Mouse (Mus musculus): ENCODE measurements around the gene Ear6. TPM values are rescaled to one million over a fixed set of nuclear protein-coding genes. Genes with fewer than 3 reads are reported as not detected.
"Not testable (repeated sequence)": the region's sequence is repeated elsewhere in the genome, so short reads cannot be mapped to it uniquely, and the experiment has no call there.

The Ear6 gene
- polyA plus RNA-seq (2014; fragmentation: Nextera tagmentation; extraction: Ambion mirVana), result not detected in 2 replicates

DNA sequence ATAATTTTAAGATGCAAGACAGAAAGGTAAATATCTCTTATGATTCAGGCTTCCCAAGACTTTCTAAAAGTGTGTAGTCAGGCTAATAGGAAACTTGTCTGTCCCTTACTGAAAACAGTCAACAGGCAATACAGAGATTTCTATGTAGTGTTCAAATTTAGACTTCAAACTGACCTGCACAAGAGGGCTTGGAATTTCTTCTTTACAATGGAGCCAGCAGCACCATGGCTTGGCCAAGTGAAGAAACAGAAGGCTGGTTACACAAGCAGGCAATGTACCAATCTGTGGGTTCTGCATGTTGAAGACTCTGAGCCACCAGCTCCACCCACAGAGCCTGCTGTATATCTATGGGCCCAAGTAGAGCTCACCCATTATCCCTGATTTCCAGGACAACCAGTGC is at the start of gene Ear6:
Gene Ear6 (plus strand): TSS at position 301 of the 400 bp plus-strand sequence.
- H3K36me3 ChIP-seq (ENCODE audit: control insufficient read depth, insufficient read depth, low read length), result no peaks in the 10 kb centered on the region
- no peak for ATAC-seq (ENCODE audit: insufficient number of reproducible peaks, low FRiP score, low TSS enrichment, low read depth)

DNA sequence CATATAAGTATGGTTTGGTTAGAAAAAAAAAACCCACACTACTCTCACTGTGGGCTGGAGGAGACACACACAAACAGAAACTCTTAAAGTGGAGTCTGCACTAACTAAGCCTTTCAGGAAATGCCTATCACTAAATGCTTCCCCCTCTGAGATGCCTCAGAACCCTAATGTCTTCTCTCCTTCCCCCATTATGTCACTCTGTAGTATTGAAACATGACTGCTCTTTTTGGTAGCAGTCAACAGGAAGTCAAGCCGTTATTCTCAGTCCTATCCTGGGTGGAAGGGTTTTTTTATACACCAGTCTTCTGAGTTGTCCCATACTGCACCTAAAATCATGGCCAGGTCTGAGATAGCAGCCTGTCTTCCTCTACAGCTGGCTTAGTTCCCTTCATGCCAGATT is 26.9 kb upstream of the Ear6 start:
- 64% methylated on average over 1 of the region's 1 CpGs for WGBS
- Histone ChIP-seq H3K9me3 (ENCODE audit: control insufficient read depth, low read length) (no peaks in the 10 kb centered on the region), H3K36me3 (ENCODE audit: control insufficient read depth, insufficient read depth, low read length) (no peaks in the 10 kb centered on the region), H3K4me1 (ENCODE audit: control insufficient read depth, insufficient read depth, low read length) (no peaks in the 10 kb centered on the region), H3K27ac (replicated peaks; ENCODE audit: low read depth, low read length) (no peak overlapping the region), H3K4me3 (ENCODE audit: low read depth, low read length) (no peak overlapping the region), H3K9ac (ENCODE audit: low read length) (no peak overlapping the region), H3K4me2 (ENCODE audit: low read depth, severe bottlenecking) (no peak overlapping the region), H3K27me3 (ENCODE audit: control insufficient read depth, insufficient read depth, low read length) (no peaks in the 10 kb centered on the region)
- ATAC-seq (ENCODE audit: insufficient number of reproducible peaks, low FRiP score, low TSS enrichment, low read depth) (no peak), DNase-seq (ENCODE audit: low spot score) (no peak)

More for the DNA sequence above, at the start of gene Ear6:
- H3K9ac ChIP-seq (ENCODE audit: low read length), result no peak within 1 kb of the TSS
- DNase-seq (ENCODE audit: low spot score), result no peak
- no peak within 1 kb of the TSS for H3K4me2 ChIP-seq (ENCODE audit: low read depth, severe bottlenecking)
- H3K4me3 ChIP-seq (ENCODE audit: low read depth, low read length), result no peak within 1 kb of the TSS
- H3K27me3 ChIP-seq (ENCODE audit: control insufficient read depth, insufficient read depth, low read length), result no peaks in the 10 kb centered on the region
- H3K9me3 ChIP-seq (ENCODE audit: control insufficient read depth, low read length), result no peaks in the 10 kb centered on the region
- H3K4me1 ChIP-seq (ENCODE audit: control insufficient read depth, insufficient read depth, low read length), result no peaks in the 10 kb centered on the region
- no peak within 1 kb of the TSS for H3K27ac ChIP-seq (replicated peaks; ENCODE audit: low read depth, low read length)

DNA sequence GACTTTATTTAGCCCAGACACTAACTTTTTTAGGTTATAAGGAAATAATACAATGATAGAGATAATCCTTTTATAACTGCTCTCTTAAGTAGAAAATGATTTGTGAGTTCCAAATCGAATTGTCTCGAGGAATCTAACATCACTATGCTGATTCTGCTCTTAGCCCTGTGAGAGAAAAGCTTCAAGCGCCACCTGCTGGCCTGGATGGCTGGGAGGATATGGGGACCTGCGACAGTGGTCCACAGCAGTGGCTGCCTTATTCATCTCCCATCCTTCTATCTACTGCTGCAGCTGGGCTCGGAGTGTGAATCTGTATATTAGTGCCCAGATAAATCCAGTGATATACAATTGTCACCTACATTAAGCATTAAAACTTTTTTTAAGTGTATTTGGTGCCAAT is 25.7 kb upstream of the Ear6 start:
- DNase-seq (ENCODE audit: low spot score); ATAC-seq (ENCODE audit: insufficient number of reproducible peaks, low FRiP score, low TSS enrichment, low read depth); H3K4me2 ChIP-seq (ENCODE audit: low read depth, severe bottlenecking); H3K27me3 ChIP-seq (ENCODE audit: control insufficient read depth, insufficient read depth, low read length); H3K9me3 ChIP-seq (ENCODE audit: control insufficient read depth, low read length); H3K9ac ChIP-seq (ENCODE audit: low read length); H3K4me1 ChIP-seq (ENCODE audit: control insufficient read depth, insufficient read depth, low read length); H3K4me3 ChIP-seq (ENCODE audit: low read depth, low read length); H3K36me3 ChIP-seq (ENCODE audit: control insufficient read depth, insufficient read depth, low read length); H3K27ac ChIP-seq (replicated peaks; ENCODE audit: low read depth, low read length): not testable (repeated sequence)
- WGBS, result 32% methylated on average over 5 of the region's 5 CpGs

DNA sequence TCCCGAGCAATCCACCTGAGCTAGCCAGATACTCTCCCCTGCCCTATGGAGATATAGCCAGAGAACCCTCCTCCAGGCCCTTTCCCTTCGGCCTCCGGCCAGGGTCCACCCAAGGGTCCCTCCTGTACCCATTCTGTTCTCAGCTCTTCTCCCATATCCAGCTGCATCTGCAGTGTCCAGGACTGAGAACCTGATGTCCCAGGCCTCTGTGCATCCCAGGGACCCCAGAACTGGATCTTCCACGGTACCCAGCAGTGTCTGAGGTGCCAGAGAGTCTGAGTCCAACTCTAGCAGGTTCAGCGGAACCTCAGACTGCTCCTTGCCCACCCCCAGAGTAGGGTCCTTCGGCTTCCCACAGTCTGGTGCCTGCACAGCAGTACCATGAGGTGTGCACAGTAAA is 24.3 kb upstream of the Ear6 start:
- H3K27ac ChIP-seq (replicated peaks; ENCODE audit: low read depth, low read length), result no peak overlapping the region
- no peak overlapping the region for H3K4me2 ChIP-seq (ENCODE audit: low read depth, severe bottlenecking)
- H3K4me3 ChIP-seq (ENCODE audit: low read depth, low read length), result no peak overlapping the region
- H3K36me3 ChIP-seq (ENCODE audit: control insufficient read depth, insufficient read depth, low read length), result no peaks in the 10 kb centered on the region
- no peak overlapping the region for H3K9ac ChIP-seq (ENCODE audit: low read length)
- H3K9me3 ChIP-seq (ENCODE audit: control insufficient read depth, low read length), result no peaks in the 10 kb centered on the region
- WGBS, result 78% methylated on average over 6 of the region's 6 CpGs
- H3K4me1 ChIP-seq (ENCODE audit: control insufficient read depth, insufficient read depth, low read length), result no peaks in the 10 kb centered on the region
- DNase-seq (ENCODE audit: low spot score) (no peak), ATAC-seq (ENCODE audit: insufficient number of reproducible peaks, low FRiP score, low TSS enrichment, low read depth) (no peak)
- H3K27me3 ChIP-seq (ENCODE audit: control insufficient read depth, insufficient read depth, low read length), result no peaks in the 10 kb centered on the region

DNA sequence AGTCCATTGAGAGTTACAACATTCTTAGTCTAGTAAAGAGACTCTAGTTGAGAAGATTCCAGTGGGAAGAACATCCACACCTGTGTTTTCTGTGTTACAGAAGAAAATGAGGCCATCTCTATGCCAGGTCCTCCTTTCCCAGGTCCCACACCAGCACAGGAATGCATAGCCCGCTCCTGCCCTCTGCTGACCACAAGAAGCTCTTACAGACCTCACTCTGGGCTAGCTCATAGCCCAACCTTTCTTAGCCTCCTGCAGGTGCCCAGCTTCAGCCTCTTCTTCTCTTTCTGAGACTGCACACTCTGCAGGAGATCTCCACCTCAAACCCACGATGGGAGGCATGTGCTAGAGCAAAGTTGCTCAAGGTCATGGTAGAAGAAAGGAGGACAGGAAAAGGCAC is 15.0 kb upstream of the Ear6 start:
- not testable (repeated sequence) for H3K27me3 ChIP-seq (ENCODE audit: control insufficient read depth, insufficient read depth, low read length); H3K9me3 ChIP-seq (ENCODE audit: control insufficient read depth, low read length); H3K4me2 ChIP-seq (ENCODE audit: low read depth, severe bottlenecking); ATAC-seq (ENCODE audit: insufficient number of reproducible peaks, low FRiP score, low TSS enrichment, low read depth); H3K9ac ChIP-seq (ENCODE audit: low read length); DNase-seq (ENCODE audit: low spot score); H3K27ac ChIP-seq (replicated peaks; ENCODE audit: low read depth, low read length); H3K36me3 ChIP-seq (ENCODE audit: control insufficient read depth, insufficient read depth, low read length); H3K4me3 ChIP-seq (ENCODE audit: low read depth, low read length); H3K4me1 ChIP-seq (ENCODE audit: control insufficient read depth, insufficient read depth, low read length)
- WGBS, result 24% methylated on average over 2 of the region's 2 CpGs

DNA sequence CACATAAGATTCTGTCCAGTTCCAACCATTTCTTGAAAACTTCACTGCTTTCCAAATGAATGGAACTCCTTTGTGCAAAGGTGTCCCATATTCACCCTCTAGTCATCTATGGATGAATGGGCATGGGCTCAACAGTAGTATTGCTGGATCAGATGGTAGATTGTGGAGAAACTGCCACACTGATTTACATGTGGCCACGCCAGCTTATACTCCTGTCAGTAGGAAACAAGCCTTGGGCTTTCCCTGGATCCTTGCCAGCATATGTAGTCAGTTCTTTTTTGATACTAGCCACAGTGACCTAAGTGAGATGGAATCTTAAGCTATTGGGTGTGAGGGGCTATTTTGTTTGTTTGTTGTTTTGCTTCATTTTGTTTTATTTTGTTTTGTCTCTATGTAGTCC is 11.2 kb upstream of the Ear6 start:
- Histone ChIP-seq H3K4me2 (ENCODE audit: low read depth, severe bottlenecking) (no peak overlapping the region), H3K9me3 (ENCODE audit: control insufficient read depth, low read length) (no peaks in the 10 kb centered on the region), H3K27me3 (ENCODE audit: control insufficient read depth, insufficient read depth, low read length) (no peaks in the 10 kb centered on the region), H3K27ac (replicated peaks; ENCODE audit: low read depth, low read length) (no peak overlapping the region), H3K4me3 (ENCODE audit: low read depth, low read length) (no peak overlapping the region), H3K4me1 (ENCODE audit: control insufficient read depth, insufficient read depth, low read length) (no peaks in the 10 kb centered on the region), H3K36me3 (ENCODE audit: control insufficient read depth, insufficient read depth, low read length) (no peaks in the 10 kb centered on the region), H3K9ac (ENCODE audit: low read length) (no peak overlapping the region)
- ATAC-seq (ENCODE audit: insufficient number of reproducible peaks, low FRiP score, low TSS enrichment, low read depth), result no peak
- 77% methylated on average over 1 of the region's 1 CpGs for WGBS
- DNase-seq (ENCODE audit: low spot score), result no peak

DNA sequence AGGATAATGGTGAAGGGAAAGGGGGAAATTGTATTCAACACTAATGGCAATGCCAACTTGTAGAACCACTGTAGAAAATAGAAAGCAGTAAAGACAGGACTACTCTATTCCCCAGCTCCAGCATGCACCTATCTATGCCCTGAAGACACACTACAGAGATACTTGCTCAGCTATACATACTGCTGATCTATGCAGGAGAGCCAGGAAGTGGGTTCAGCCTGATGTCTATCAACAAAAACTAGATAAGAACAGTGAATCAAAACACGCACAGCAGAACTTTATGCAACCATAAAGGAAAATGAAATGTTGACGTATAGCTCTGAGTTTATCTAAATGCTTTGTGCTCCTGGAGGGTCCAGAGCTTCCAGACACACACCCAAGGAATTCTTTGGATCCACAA is 10.7 kb upstream of the Ear6 start:
- no peaks in the 10 kb centered on the region for H3K4me1 ChIP-seq (ENCODE audit: control insufficient read depth, insufficient read depth, low read length)
- H3K4me2 ChIP-seq (ENCODE audit: low read depth, severe bottlenecking), result no peak overlapping the region
- no peaks in the 10 kb centered on the region for H3K9me3 ChIP-seq (ENCODE audit: control insufficient read depth, low read length)
- H3K36me3 ChIP-seq (ENCODE audit: control insufficient read depth, insufficient read depth, low read length), result no peaks in the 10 kb centered on the region
- ATAC-seq (ENCODE audit: insufficient number of reproducible peaks, low FRiP score, low TSS enrichment, low read depth) (no peak), DNase-seq (ENCODE audit: low spot score) (no peak)
- no peak overlapping the region for H3K27ac ChIP-seq (replicated peaks; ENCODE audit: low read depth, low read length)
- 98% methylated on average over 2 of the region's 2 CpGs for WGBS
- no peak overlapping the region for H3K4me3 ChIP-seq (ENCODE audit: low read depth, low read length)
- H3K9ac ChIP-seq (ENCODE audit: low read length), result no peak overlapping the region
- H3K27me3 ChIP-seq (ENCODE audit: control insufficient read depth, insufficient read depth, low read length), result no peaks in the 10 kb centered on the region

DNA sequence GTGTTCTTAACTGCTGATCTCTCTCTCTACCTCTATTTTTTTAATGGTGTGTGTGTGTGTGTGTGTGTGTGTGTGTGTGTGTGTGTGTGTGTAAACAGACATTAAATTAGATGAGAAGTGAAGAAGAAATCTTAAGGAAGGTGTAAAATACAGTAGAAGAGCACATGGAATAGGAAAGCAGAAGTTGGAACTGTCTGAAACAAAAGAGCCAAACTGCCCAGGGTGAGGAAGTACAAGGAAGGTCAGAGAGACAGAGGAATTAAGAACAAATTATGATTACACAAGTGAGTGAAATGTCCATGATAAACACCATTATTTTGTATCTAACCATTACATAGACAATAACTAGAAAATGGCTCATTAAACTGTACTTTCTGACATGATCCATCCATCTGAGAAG is 9.6 kb upstream of the Ear6 start:
- no peak for DNase-seq (ENCODE audit: low spot score)
- ATAC-seq (ENCODE audit: insufficient number of reproducible peaks, low FRiP score, low TSS enrichment, low read depth), result no peak
- no peak overlapping the region for H3K9ac ChIP-seq (ENCODE audit: low read length)
- H3K4me2 ChIP-seq (ENCODE audit: low read depth, severe bottlenecking), result no peak overlapping the region
- no peak overlapping the region for H3K4me3 ChIP-seq (ENCODE audit: low read depth, low read length)
- H3K27ac ChIP-seq (replicated peaks; ENCODE audit: low read depth, low read length), result no peak overlapping the region
- no peaks in the 10 kb centered on the region for H3K9me3 ChIP-seq (ENCODE audit: control insufficient read depth, low read length)
- H3K4me1 ChIP-seq (ENCODE audit: control insufficient read depth, insufficient read depth, low read length), result no peaks in the 10 kb centered on the region
- H3K27me3 ChIP-seq (ENCODE audit: control insufficient read depth, insufficient read depth, low read length), result no peaks in the 10 kb centered on the region
- no peaks in the 10 kb centered on the region for H3K36me3 ChIP-seq (ENCODE audit: control insufficient read depth, insufficient read depth, low read length)

DNA sequence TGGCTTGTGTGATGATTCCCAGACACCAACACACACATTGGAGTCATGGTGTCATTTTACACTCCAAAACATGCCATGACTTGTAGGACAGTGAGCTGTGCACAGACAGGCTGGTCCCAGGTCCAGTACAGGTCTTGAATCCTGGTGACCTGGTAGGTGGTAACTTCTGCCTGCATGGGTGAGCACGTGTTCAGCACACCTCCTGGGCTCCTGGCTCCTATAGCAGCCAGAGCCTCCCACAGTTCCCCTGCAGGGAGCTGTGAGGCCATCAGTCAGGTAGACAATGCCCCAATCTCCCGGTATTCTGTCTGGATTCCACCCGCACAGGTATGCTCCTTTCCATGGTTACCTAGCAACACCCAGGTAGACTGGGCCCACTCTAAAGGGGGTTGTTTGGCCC is 6.9 kb upstream of the Ear6 start:
- no peak for ATAC-seq (ENCODE audit: insufficient number of reproducible peaks, low FRiP score, low TSS enrichment, low read depth)
- Histone ChIP-seq H3K4me2 (ENCODE audit: low read depth, severe bottlenecking) (no peak overlapping the region), H3K4me1 (ENCODE audit: control insufficient read depth, insufficient read depth, low read length) (no peaks in the 10 kb centered on the region), H3K9me3 (ENCODE audit: control insufficient read depth, low read length) (no peaks in the 10 kb centered on the region), H3K27me3 (ENCODE audit: control insufficient read depth, insufficient read depth, low read length) (no peaks in the 10 kb centered on the region), H3K9ac (ENCODE audit: low read length) (no peak overlapping the region), H3K36me3 (ENCODE audit: control insufficient read depth, insufficient read depth, low read length) (no peaks in the 10 kb centered on the region), H3K4me3 (ENCODE audit: low read depth, low read length) (no peak overlapping the region), H3K27ac (replicated peaks; ENCODE audit: low read depth, low read length) (no peak overlapping the region)
- 58% methylated on average over 3 of the region's 3 CpGs for WGBS
- DNase-seq (ENCODE audit: low spot score), result no peak
